Mouse (Mus musculus) spleen, postnatal 4 days (tissue): ENCODE measurements around the gene Zfy2.

Experiments
- DNase-seq, 2 experiments: peaks; one replicate each; pipeline ENCODE4 v3.0.0; 2022; ENCODE audit warnings: low spot score in 2 of 2

Zfy2 gene

GRCm38 (mm10) chrY:2170309-2170708 lies at the start of gene Zfy2:
Zfy2 (minus strand) TSS chrY:2170409.
- no peak for DNase-seq
